Mouse (Mus musculus): ENCODE measurements around the gene Atp6v1e1.

GRCm38 (mm10) chr6:120858217-120858711 lies 35.7 kb upstream of the Atp6v1e1 start:
- TF ChIP-seq POLR2A (IDR thresholded peaks at IDR 0.05; ENCODE audit: control insufficient read depth, low read depth, low read length) = no peak
- TF ChIP-seq CTCF (IDR thresholded peaks at IDR 0.05; ENCODE audit: control insufficient read depth, insufficient read depth, insufficient replicate concordance, low read depth, low read length) = no peak

Data from testis, adult 2 months (tissue).